7 mouse cellular contexts compared by ENCODE assay signal in genomic region chr1:133314364-133314763, GRCm38 (mm10). TPM values are rescaled to one million over a fixed set of nuclear protein-coding genes. Genes with fewer than 3 reads are reported as not detected.
DNase-seq lines count a peak whose midpoint lies in the region; TF ChIP-seq lines count a peak whose summit lies in the region.

No protein-coding gene starts in this region.

- TF ChIP-seq EP300 in MEL (IDR thresholded peaks at IDR 0.05; ENCODE audit: low read depth in 1 of 2, low read length in 2 of 2) = no peak

- H3K4me1 ChIP-seq in MEL (ENCODE audit: control insufficient read depth in 1 of 2, insufficient read depth in 2 of 2, low read length in 2 of 2) = peaks cover 3 to 18% of the 10 kb centered on the region in 2 experiments; a peak in 3 of 4 replicates
- peaks cover 5% of the 10 kb centered on the region for H3K4me1 ChIP-seq in cortical plate, adult 2 months (ENCODE audit: control insufficient read depth, insufficient read depth, low read length)

- H3K9ac ChIP-seq in MEL (ENCODE audit: control insufficient read depth, low read depth, low read length, poor library complexity, severe bottlenecking) = no peak overlapping the region

- no peak overlapping the region for H3K27ac ChIP-seq in MEL (ENCODE audit: control insufficient read depth, low read depth, low read length)
- no peak overlapping the region for H3K27ac ChIP-seq in cortical plate, adult 2 months (ENCODE audit: insufficient read depth, low read length)

- TF ChIP-seq CTCF in MEL (IDR thresholded peaks at IDR 0.05 in 2 of 3, conservative IDR thresholded peaks at IDR 0.05 in 1 of 3; ENCODE audit: control insufficient read depth in 1 of 3, insufficient read depth in 1 of 3, low read depth in 2 of 3, low read length in 3 of 3, poor library complexity in 1 of 3, severe bottlenecking in 1 of 3) = peak; percentile 68 to 94 (median 82)
- peak; percentile 84 for TF ChIP-seq CTCF in cortical plate, adult 2 months (IDR thresholded peaks at IDR 0.05; ENCODE audit: extremely low read depth, insufficient read depth, low read length)

- no peak for TF ChIP-seq POLR2A in MEL (IDR thresholded peaks at IDR 0.05; ENCODE audit: control insufficient read depth in 1 of 2, insufficient read depth in 1 of 2, low read depth in 1 of 2, low read length in 2 of 2, poor library complexity in 1 of 2)
- TF ChIP-seq POLR2A in cortical plate, adult 2 months (IDR thresholded peaks at IDR 0.05; ENCODE audit: extremely low read depth, insufficient read depth, low read length) = no peak

- peak; percentile 63 for TF ChIP-seq RAD21 in MEL (IDR thresholded peaks at IDR 0.05; ENCODE audit: low read depth, low read length)

- peaks cover 0 to 2% of the 10 kb centered on the region in 2 experiments; a peak in 1 of 4 replicates for H3K36me3 ChIP-seq in MEL (ENCODE audit: control insufficient read depth in 1 of 2, insufficient read depth in 2 of 2, low read length in 2 of 2)

- no peaks in the 10 kb centered on the region for H3K79me2 ChIP-seq in MEL (ENCODE audit: control insufficient read depth, insufficient read depth, low read length, poor library complexity)

- H3K27me3 ChIP-seq in MEL (ENCODE audit: control insufficient read depth in 1 of 2, insufficient read depth in 2 of 2, low read length in 2 of 2) = no peaks in the 10 kb centered on the region

- H3K4me3 ChIP-seq in MEL (ENCODE audit: control insufficient read depth in 1 of 2, insufficient read depth in 1 of 2, low read depth in 2 of 2, low read length in 2 of 2) = no peak overlapping the region
- H3K4me3 ChIP-seq in cortical plate, adult 2 months (ENCODE audit: insufficient read depth, low read length) = no peak overlapping the region

- DNase-seq in kidney, adult 18-20 months = peak; percentile 66
- no peak for DNase-seq in kidney, adult 11 months
- peak; percentile 75 for DNase-seq in B cell, adult 2 months
- DNase-seq in MEL (ENCODE audit: low read depth, low spot score) = peak; percentile 73
- DNase-seq in layer of hippocampus, postnatal 14 days (ENCODE audit: low spot score in 2 of 2) = peak; percentile 56 to 64
- DNase-seq in retina, postnatal 1 day = peak; percentile 74

- H3K9me3 ChIP-seq in MEL (replicated peaks; ENCODE audit: insufficient read depth, low read length) = no peaks in the 10 kb centered on the region

TF ChIP-seq in MEL, 35 proteins besides CTCF, POLR2A, EP300 and RAD21:
- TF ChIP-seq SMC3 (IDR thresholded peaks at IDR 0.05; ENCODE audit: low read depth, low read length) (peak; percentile 79), E2F4 (IDR thresholded peaks at IDR 0.05; ENCODE audit: borderline replicate concordance, low read depth, low read length) (no peak), NRF1 (IDR thresholded peaks at IDR 0.05; ENCODE audit: insufficient read depth, low read depth, low read length, poor library complexity, severe bottlenecking) (no peak), MXI1 (IDR thresholded peaks at IDR 0.05; ENCODE audit: low read depth, low read length) (no peak), ZC3H11A (IDR thresholded peaks at IDR 0.05; ENCODE audit: low read depth, low read length) (peak; percentile 60), GABPA (IDR thresholded peaks at IDR 0.05; ENCODE audit: low read depth, low read length) (no peak), RCOR1 (IDR thresholded peaks at IDR 0.05; ENCODE audit: low read depth, low read length) (no peak)

RNA-seq across cellular contexts. Expression of gene Golt1a, which starts 4.8 kb away (rescaled TPM):
- total RNA-seq in MEL (2012; rRNA removed) = not detected in 2 replicates
- not detected for polyA plus RNA-seq in MEL (2012; ENCODE audit: insufficient read depth in 1 of 2, insufficient read length in 2 of 2, low read depth in 1 of 2, low replicate concordance in 2 of 2, missing spikeins in 1 of 2)
- 0.56 and 1.4 TPM in 2 replicates for polyA plus RNA-seq in cortical plate, adult 2 months (2012; rRNA removed)
- not detected for total RNA-seq in layer of hippocampus, postnatal 14 days (2021)

RNA-seq across cellular contexts. Expression of gene Kiss1, which starts 7.3 kb away (rescaled TPM):
- total RNA-seq in MEL (2012; rRNA removed) = not detected in 2 replicates
- polyA plus RNA-seq in MEL (2012; ENCODE audit: insufficient read depth in 1 of 2, insufficient read length in 2 of 2, low read depth in 1 of 2, low replicate concordance in 2 of 2, missing spikeins in 1 of 2) = not detected
- polyA plus RNA-seq in cortical plate, adult 2 months (2012; rRNA removed) = 1.6 TPM in 1 of 2 replicates, not detected in the other
- total RNA-seq in layer of hippocampus, postnatal 14 days (2021) = not detected

RNA-seq across cellular contexts. Expression of gene Ren1, which starts 35.9 kb away (rescaled TPM):
- total RNA-seq in MEL (2012; rRNA removed) = 6.9 and 7.1 TPM in 2 replicates
- 10 to 100 TPM in 1 of 2 experiments, not detected in 1; 16.8 TPM for polyA plus RNA-seq in MEL (2012; ENCODE audit: insufficient read depth in 1 of 2, insufficient read length in 2 of 2, low read depth in 1 of 2, low replicate concordance in 2 of 2, missing spikeins in 1 of 2)
- polyA plus RNA-seq in cortical plate, adult 2 months (2012; rRNA removed) = 0.06 TPM in 1 of 2 replicates, not detected in the other
- total RNA-seq in layer of hippocampus, postnatal 14 days (2021) = under 1 TPM in 1 of 2 experiments, not detected in 1; 0.28 TPM

RNA-seq across cellular contexts. Expression of gene Etnk2, which starts 49.0 kb away (rescaled TPM):
- total RNA-seq in MEL (2012; rRNA removed) = 0.08 TPM in 1 of 2 replicates, not detected in the other
- under 1 TPM in 1 of 2 experiments, not detected in 1; 0.06 TPM for polyA plus RNA-seq in MEL (2012; ENCODE audit: insufficient read depth in 1 of 2, insufficient read length in 2 of 2, low read depth in 1 of 2, low replicate concordance in 2 of 2, missing spikeins in 1 of 2)
- 14.6 and 16.7 TPM in 2 replicates for polyA plus RNA-seq in cortical plate, adult 2 months (2012; rRNA removed)
- 1 to 10 TPM; 5.3 to 5.9 TPM for total RNA-seq in layer of hippocampus, postnatal 14 days (2021)
